Mouse (Mus musculus) cerebellum, postnatal 14 days (tissue): ENCODE data around the gene Olfr1454.

Source experiments
- DNase-seq, 2 experiments: peaks; one replicate each; pipeline ENCODE4 v3.0.0; 2021; ENCODE audit warnings: mixed read lengths in 2 of 2

Olfr1454 gene

GRCm38 (mm10) chr19:13060310-13060709 is at the start of gene Olfr1454:
Gene Olfr1454, plus strand, starts transcription at chr19:13060610.
- no peak for DNase-seq

- no peak for DNase-seq
Observed at GRCm38 (mm10) chr19:13028227-13028626, 32.2 kb upstream of the Olfr1454 start, which contains the start of gene Olfr1453. Gene Olfr1453, minus strand, starts transcription at chr19:13028327.

- DNase-seq, result no peak
Observed at GRCm38 (mm10) chr19:13093908-13094307, 33.5 kb downstream of the Olfr1454 start.

GRCm38 (mm10) chr19:13097791-13098190 is 37.4 kb downstream of the Olfr1454 start, which contains the start of gene Olfr1457:
Gene Olfr1457, minus strand, starts transcription at chr19:13097891.
- DNase-seq, result no peak

GRCm38 (mm10) chr19:13106675-13107074 is 46.3 kb downstream of the Olfr1454 start, which contains the start of gene Olfr1458:
Gene Olfr1458, minus strand, starts transcription at chr19:13106775.
- no peak for DNase-seq
